Mouse (Mus musculus) MEL (cell line): Measurements from ENCODE around the gene Srp14. TPM values are rescaled to one million over a fixed set of nuclear protein-coding genes. Genes with fewer than 3 reads are reported as not detected.

Experiments
- DNase-seq: peaks from one replicate; pipeline ENCODE4 v3.0.0; 2011; ENCODE audit warnings: low read depth, low spot score
- H3K27ac ChIP-seq: 2 replicates; pipeline ENCODE4 v1.5.1; 2012; ENCODE audit warnings: low read depth, mild to moderate bottlenecking, control low read depth, low read length, moderate library complexity; ENCODE audit not compliant: control insufficient read depth
- H3K27me3 ChIP-seq, 2 experiments: fragments of 150-350 bp in 1 of 2; sonication (generic) in 1 of 2; 2 replicates each; pipeline ENCODE4 v1.6.1; 2012; ENCODE audit warnings: low read length in 2 of 2, mild to moderate bottlenecking in 2 of 2, improper control_type of control experiment in 1 of 2, moderate library complexity in 1 of 2; ENCODE audit not compliant: insufficient read depth in 2 of 2, control insufficient read depth in 1 of 2
- H3K36me3 ChIP-seq, 2 experiments: 2 replicates each; pipeline ENCODE4 v1.6.1; 2012 to 2014; ENCODE audit warnings: low read length in 2 of 2, improper control_type of control experiment in 1 of 2, inconsistent platforms in 1 of 2, mild to moderate bottlenecking in 1 of 2; ENCODE audit not compliant: insufficient read depth in 2 of 2, control insufficient read depth in 1 of 2
- H3K4me1 ChIP-seq, 2 experiments: fragments of 150-350 bp in 1 of 2; sonication (generic) in 1 of 2; 2 replicates each; pipeline ENCODE4 v1.6.1; 2012; ENCODE audit warnings: low read length in 2 of 2, improper control_type of control experiment in 1 of 2, mild to moderate bottlenecking in 1 of 2; ENCODE audit not compliant: insufficient read depth in 2 of 2, control insufficient read depth in 1 of 2
- H3K4me3 ChIP-seq, 2 experiments: fragments of 150-350 bp in 1 of 2; sonication (generic) in 1 of 2; 2 replicates each; pipeline ENCODE4 v1.5.1; 2012; ENCODE audit warnings: low read depth in 2 of 2, low read length in 2 of 2, mild to moderate bottlenecking in 2 of 2, moderate library complexity in 2 of 2, control low read depth in 1 of 2, improper control_type of control experiment in 1 of 2; ENCODE audit not compliant: control insufficient read depth in 1 of 2, insufficient read depth in 1 of 2
- H3K79me2 ChIP-seq: 2 replicates; pipeline ENCODE4 v1.6.1; 2012; ENCODE audit warnings: mild to moderate bottlenecking, low read length, moderate library complexity; ENCODE audit not compliant: control insufficient read depth, poor library complexity, insufficient read depth
- H3K9ac ChIP-seq: 2 replicates; pipeline ENCODE4 v1.6.1; 2012; ENCODE audit warnings: low read depth, mild to moderate bottlenecking, control low read depth, low read length, moderate library complexity; ENCODE audit not compliant: control insufficient read depth, poor library complexity, severe bottlenecking
- H3K9me3 ChIP-seq: fragments of 150-350 bp; sonication (generic); replicated peaks from 2 replicates; pipeline ENCODE4 v1.6.1; 2012; ENCODE audit warnings: mild to moderate bottlenecking, low read length, improper control_type of control experiment, moderate library complexity; ENCODE audit not compliant: insufficient read depth
- BHLHE40 ChIP-seq: IDR thresholded peaks from 2 replicates; pipeline ENCODE4 v1.6.1; 2012; ENCODE audit warnings: low read depth, mild to moderate bottlenecking, inconsistent platforms, low read length, improper control_type of control experiment, borderline replicate concordance
- CTCF ChIP-seq, 3 experiments: IDR thresholded peaks in 2 of 3; conservative IDR thresholded peaks in 1 of 3; 2 replicates each; pipeline ENCODE4 v1.5.1; 2011 to 2012; ENCODE audit warnings: low read length in 3 of 3, low read depth in 2 of 3, mild to moderate bottlenecking in 2 of 3, improper control_type of control experiment in 1 of 3, inconsistent platforms in 1 of 3, mixed read lengths in 1 of 3, moderate library complexity in 1 of 3; ENCODE audit not compliant: control insufficient read depth in 1 of 3, insufficient read depth in 1 of 3, poor library complexity in 1 of 3, severe bottlenecking in 1 of 3
- E2F4 ChIP-seq: IDR thresholded peaks from 2 replicates; pipeline ENCODE4 v1.6.1; 2011; ENCODE audit warnings: low read depth, low read length, improper control_type of control experiment, borderline replicate concordance
- ELF1 ChIP-seq: IDR thresholded peaks from 2 replicates; pipeline ENCODE4 v1.6.1; 2014; ENCODE audit warnings: low read depth, mild to moderate bottlenecking, inconsistent platforms, low read length, improper control_type of control experiment, moderate library complexity
- EP300 ChIP-seq, 2 experiments: IDR thresholded peaks; 2 replicates each; pipeline ENCODE4 v1.6.1; 2011; ENCODE audit warnings: improper control_type of control experiment in 2 of 2, low read length in 2 of 2, low read depth in 1 of 2, mild to moderate bottlenecking in 1 of 2
- GABPA ChIP-seq: IDR thresholded peaks from 2 replicates; pipeline ENCODE4 v1.6.1; 2012; ENCODE audit warnings: low read depth, mild to moderate bottlenecking, inconsistent platforms, low read length, improper control_type of control experiment, moderate library complexity
- GATA1 ChIP-seq: IDR thresholded peaks from 2 replicates; pipeline ENCODE4 v1.6.1; 2011; ENCODE audit warnings: low read depth, low read length, improper control_type of control experiment
- JUND ChIP-seq: IDR thresholded peaks from 2 replicates; pipeline ENCODE4 v1.6.1; 2011; ENCODE audit warnings: low read depth, mild to moderate bottlenecking, improper control_type of control experiment, low read length
- MEF2A ChIP-seq: IDR thresholded peaks from 2 replicates; pipeline ENCODE4 v1.6.1; 2014; ENCODE audit warnings: low read depth, mild to moderate bottlenecking, inconsistent platforms, low read length, improper control_type of control experiment; ENCODE audit not compliant: poor library complexity, insufficient replicate concordance, severe bottlenecking; ENCODE audit errors: extremely low read depth
- MYB ChIP-seq: IDR thresholded peaks from 2 replicates; pipeline ENCODE4 v1.6.1; 2011; ENCODE audit warnings: mild to moderate bottlenecking, low read depth, low read length, improper control_type of control experiment
- NRF1 ChIP-seq: IDR thresholded peaks from 2 replicates; pipeline ENCODE4 v1.6.1; 2014; ENCODE audit warnings: low read depth, mild to moderate bottlenecking, inconsistent platforms, low read length, improper control_type of control experiment, moderate library complexity; ENCODE audit not compliant: poor library complexity, insufficient read depth, severe bottlenecking
- POLR2AphosphoS5 ChIP-seq: IDR thresholded peaks from 2 replicates; pipeline ENCODE4 v1.6.1; 2012; ENCODE audit warnings: low read depth, borderline replicate concordance, mild to moderate bottlenecking, inconsistent platforms, low read length, moderate library complexity, mixed read lengths
- RAD21 ChIP-seq: IDR thresholded peaks from 2 replicates; pipeline ENCODE4 v1.6.1; 2011; ENCODE audit warnings: mild to moderate bottlenecking, low read depth, low read length, improper control_type of control experiment
- RCOR1 ChIP-seq: IDR thresholded peaks from 2 replicates; pipeline ENCODE4 v1.6.1; 2012; ENCODE audit warnings: low read depth, mild to moderate bottlenecking, inconsistent platforms, low read length, improper control_type of control experiment
- SIN3A ChIP-seq: IDR thresholded peaks from 2 replicates; pipeline ENCODE4 v1.6.1; 2012; ENCODE audit warnings: low read length, improper control_type of control experiment, inconsistent platforms
- SMC3 ChIP-seq: IDR thresholded peaks from 2 replicates; pipeline ENCODE4 v1.6.1; 2011; ENCODE audit warnings: low read depth, low read length, improper control_type of control experiment
- USF1 ChIP-seq: IDR thresholded peaks from 2 replicates; pipeline ENCODE4 v1.6.1; 2014; ENCODE audit warnings: low read depth, mild to moderate bottlenecking, inconsistent platforms, low read length, improper control_type of control experiment, moderate library complexity
- ZC3H11A ChIP-seq: IDR thresholded peaks from 2 replicates; pipeline ENCODE4 v1.6.1; 2012; ENCODE audit warnings: low read depth, mild to moderate bottlenecking, inconsistent platforms, low read length, improper control_type of control experiment
- ZKSCAN1 ChIP-seq: IDR thresholded peaks from 2 replicates; pipeline ENCODE4 v1.6.1; 2012; ENCODE audit warnings: low read depth, mild to moderate bottlenecking, inconsistent platforms, low read length, improper control_type of control experiment, moderate library complexity
- ZNF384 ChIP-seq: IDR thresholded peaks from 2 replicates; pipeline ENCODE4 v1.6.1; 2012; ENCODE audit warnings: low read depth, mild to moderate bottlenecking, inconsistent platforms, low read length, improper control_type of control experiment
- polyA plus RNA-seq, 2 experiments: library from polyadenylated mRNA; stranded (reverse) in 1 of 2; unstranded in 1 of 2; fragments of >175 nt in 1 of 2; fragments of >200 nt in 1 of 2; gene quantifications; 2 replicates each; pipeline versions ENCODE4 v1.2.1 to v1.2.4; 2012; ENCODE audit warnings: low replicate concordance in 2 of 2, low read depth in 1 of 2; ENCODE audit not compliant: insufficient read length in 2 of 2, insufficient read depth in 1 of 2, missing spikeins in 1 of 2
- total RNA-seq: library from RNA; depleted of rRNA; stranded (reverse); fragments of 300-350 nt; gene quantifications from 2 replicates; pipeline ENCODE4 v1.2.3, GENCODE M21; 2012

Gene Srp14
- total and polyA plus RNA-seq, 3 experiments: 235 to 272 TPM; not detected in 1

DNA sequence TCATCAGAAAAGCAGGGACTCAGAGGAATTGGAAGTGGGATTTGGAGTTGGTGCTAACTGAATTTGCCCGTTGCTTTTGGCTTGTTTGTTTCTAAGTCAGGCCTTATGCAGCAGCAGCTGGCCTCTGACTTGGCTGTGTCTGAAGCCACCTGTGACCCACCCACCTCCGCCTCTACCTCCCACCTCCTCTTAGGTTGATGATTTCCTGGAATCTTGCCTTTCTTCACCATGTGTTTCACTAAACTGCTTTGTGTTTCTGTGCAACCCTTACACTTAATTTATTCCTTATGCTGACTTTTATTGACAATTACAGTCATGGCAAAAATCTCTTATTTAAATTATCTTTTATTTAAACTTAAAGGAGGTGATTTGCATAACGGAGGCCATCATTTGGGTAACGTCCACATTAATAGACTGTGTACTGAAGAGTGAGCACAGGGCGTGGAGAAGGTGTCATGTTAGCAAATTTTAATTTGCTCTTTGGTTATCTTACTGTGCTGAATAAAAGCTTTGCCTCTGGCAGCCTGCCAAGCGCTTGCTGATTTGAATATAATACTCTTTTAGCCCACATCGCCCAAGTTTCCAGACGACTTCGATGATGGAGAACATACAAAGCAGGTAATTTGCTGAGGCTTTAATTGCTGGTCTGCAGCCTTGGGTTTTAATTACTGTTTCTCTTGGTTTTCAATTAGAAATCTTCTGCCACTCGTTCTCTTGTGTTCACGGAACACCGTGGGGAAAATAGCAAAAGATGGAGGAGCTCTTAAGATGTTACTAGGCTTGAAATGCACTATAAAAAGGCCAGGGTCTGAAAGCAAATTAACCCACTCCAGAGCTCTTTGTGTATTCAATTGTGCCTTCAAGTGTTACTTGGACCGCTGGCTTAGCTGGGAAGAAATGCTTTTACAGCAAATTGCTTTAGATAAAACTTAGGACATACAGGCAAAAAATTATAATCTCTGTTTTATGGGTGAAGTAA is 33.5 kb downstream of the Srp14 start:
- no peaks in the 10 kb centered on the region for H3K9me3 ChIP-seq
- no peak overlapping the region for H3K9ac ChIP-seq
- H3K4me1 ChIP-seq: no peaks in the 10 kb centered on the region; a peak in 1 of 4 replicates
- no peak overlapping the region for H3K27ac ChIP-seq
- H3K36me3 ChIP-seq: no peaks in the 10 kb centered on the region
- H3K27me3 ChIP-seq: no peaks in the 10 kb centered on the region
- no peaks in the 10 kb centered on the region for H3K79me2 ChIP-seq
- TF ChIP-seq RAD21 (no peak), ELF1 (no peak), JUND (no peak), NRF1 (no peak), POLR2AphosphoS5 (no peak), RCOR1 (no peak), SIN3A (no peak), GABPA (no peak), ZC3H11A (no peak), ZKSCAN1 (no peak), MYB (no peak), BHLHE40 (no peak), GATA1 (no peak), ZNF384 (no peak), MEF2A (no peak), E2F4 (no peak), USF1 (no peak), SMC3 (no peak), CTCF (IDR thresholded peaks at IDR 0.05 in 2 of 3, conservative IDR thresholded peaks at IDR 0.05 in 1 of 3; ENCODE audit: control insufficient read depth in 1 of 3, insufficient read depth in 1 of 3, low read depth in 2 of 3, low read length in 3 of 3, poor library complexity in 1 of 3, severe bottlenecking in 1 of 3) (no peak), EP300 (IDR thresholded peaks at IDR 0.05; ENCODE audit: low read depth in 1 of 2, low read length in 2 of 2) (no peak)
- DNase-seq: peak; percentile 56
- H3K4me3 ChIP-seq: no peak overlapping the region
